Comparison of ENCODE assay signal across 8 mouse cellular contexts in genomic region chr8:119838983-119839340, GRCm38 (mm10). TPM values are rescaled to one million over a fixed set of nuclear protein-coding genes. Genes with fewer than 3 reads are reported as not detected.
DNase-seq lines count a peak whose midpoint lies in the region; ATAC-seq and TF ChIP-seq lines count a peak whose summit lies in the region.

No protein-coding gene starts in this region.

- ATAC-seq in heart, embryonic 13.5 days (ENCODE audit: extremely low read depth, insufficient number of reproducible peaks, low FRiP score, low TSS enrichment) = no peak
- ATAC-seq in hindbrain, embryonic 13.5 days (ENCODE audit: low FRiP score) = no peak
- ATAC-seq in midbrain, embryonic 13.5 days = no peak

- H3K36me3 ChIP-seq in heart, embryonic 13.5 days = 0 out of 2 replicates have a peak, but pooled peaks cover 10% of the 10 kb centered on the region
- peaks cover 14% of the 10 kb centered on the region; the same call in 1 of the 2 replicates for H3K36me3 ChIP-seq in hindbrain, embryonic 13.5 days
- H3K36me3 ChIP-seq in midbrain, embryonic 13.5 days = peaks cover 10% of the 10 kb centered on the region

- WGBS in heart, embryonic 13.5 days = 82% methylated on average over 4 of the region's 4 CpGs
- WGBS in bone marrow, adult 2 months = 61% methylated on average over 4 of the region's 4 CpGs
- WGBS in hindbrain, embryonic 13.5 days = 45% methylated on average over 4 of the region's 4 CpGs
- 45% methylated on average over 4 of the region's 4 CpGs for WGBS in midbrain, embryonic 13.5 days

- H3K27ac ChIP-seq in heart, embryonic 13.5 days (replicated peaks) = peak overlapping the region; percentile 70
- H3K27ac ChIP-seq in bone marrow, adult 2 months (ENCODE audit: control insufficient read depth, insufficient read depth, low read depth, low read length, poor library complexity) = peak overlapping the region; percentile 88
- peak overlapping the region; percentile 88 for H3K27ac ChIP-seq in hindbrain, embryonic 13.5 days
- peak overlapping the region; percentile 75 for H3K27ac ChIP-seq in midbrain, embryonic 13.5 days

- H3K9me3 ChIP-seq in heart, embryonic 13.5 days = no peaks in the 10 kb centered on the region
- no peaks in the 10 kb centered on the region for H3K9me3 ChIP-seq in hindbrain, embryonic 13.5 days
- no peaks in the 10 kb centered on the region for H3K9me3 ChIP-seq in midbrain, embryonic 13.5 days

- H3K4me1 ChIP-seq in heart, embryonic 13.5 days = peaks cover 41% of the 10 kb centered on the region
- peaks cover 13% of the 10 kb centered on the region for H3K4me1 ChIP-seq in bone marrow, adult 2 months (ENCODE audit: control insufficient read depth, insufficient read depth, low read length)
- peaks cover 58% of the 10 kb centered on the region for H3K4me1 ChIP-seq in hindbrain, embryonic 13.5 days (replicated peaks)
- peaks cover 55% of the 10 kb centered on the region for H3K4me1 ChIP-seq in midbrain, embryonic 13.5 days (replicated peaks)

- peaks cover 4% of the 10 kb centered on the region; the same call in 1 of the 2 replicates for H3K27me3 ChIP-seq in heart, embryonic 13.5 days (replicated peaks)
- no peaks in the 10 kb centered on the region for H3K27me3 ChIP-seq in hindbrain, embryonic 13.5 days
- no peaks in the 10 kb centered on the region for H3K27me3 ChIP-seq in midbrain, embryonic 13.5 days

- H3K4me3 ChIP-seq in heart, embryonic 13.5 days = peak overlapping the region; percentile 77
- peak overlapping the region; percentile 95 for H3K4me3 ChIP-seq in bone marrow, adult 2 months (replicated peaks; ENCODE audit: control insufficient read depth, low read depth, low read length)
- H3K4me3 ChIP-seq in hindbrain, embryonic 13.5 days = peak overlapping the region; percentile 76
- peak overlapping the region; percentile 73 for H3K4me3 ChIP-seq in midbrain, embryonic 13.5 days (replicated peaks)

- TF ChIP-seq CTCF in bone marrow, adult 2 months (IDR thresholded peaks at IDR 0.05; ENCODE audit: control insufficient read depth, insufficient read depth, low read length) = no peak

- H3K9ac ChIP-seq in heart, embryonic 13.5 days = peak overlapping the region; percentile 55
- peak overlapping the region; percentile 87 for H3K9ac ChIP-seq in hindbrain, embryonic 13.5 days
- H3K9ac ChIP-seq in midbrain, embryonic 13.5 days (replicated peaks) = peak overlapping the region; percentile 87

- no peak for TF ChIP-seq POLR2A in bone marrow, adult 2 months (IDR thresholded peaks at IDR 0.05; ENCODE audit: borderline replicate concordance, control insufficient read depth, low read depth, low read length)

- no peak for DNase-seq in heart, adult 8-10 months (ENCODE audit: low spot score)
- DNase-seq in thymus, adult 18-20 months = no peak
- no peak for DNase-seq in left cerebral cortex, adult 11 months (ENCODE audit: low spot score)
- DNase-seq in adrenal gland, postnatal 4 days (ENCODE audit: low spot score in 2 of 2) = no peak

- H3K4me2 ChIP-seq in heart, embryonic 13.5 days = peak overlapping the region; percentile 91
- H3K4me2 ChIP-seq in hindbrain, embryonic 13.5 days = peak overlapping the region; percentile 83
- H3K4me2 ChIP-seq in midbrain, embryonic 13.5 days (replicated peaks) = peak overlapping the region; percentile 82

RNA-seq across cellular contexts. Expression of gene Cotl1, which starts 1.4 kb away (rescaled TPM):
- polyA plus RNA-seq in heart, embryonic 13.5 days (2015; fragmentation: Nextera tagmentation; extraction: Ambion mirVana) = 40.2 and 51.4 TPM in 2 replicates
- 10 to 100 TPM in 3 of 4 experiments, 1 to 10 TPM in 1; 9.6 to 26.9 (median 11.3) TPM for total RNA-seq in heart, adult 8-10 months (2022)
- polyA plus RNA-seq in bone marrow, adult 2 months (2011; ENCODE audit: insufficient read depth, insufficient read length, low replicate concordance, missing spikeins) = 90.1 and 247 TPM in 2 replicates
- 98.1 and 106 TPM in 2 replicates for polyA plus RNA-seq in hindbrain, embryonic 13.5 days (2015; fragmentation: Nextera tagmentation; extraction: Ambion mirVana)
- 79.8 and 105 TPM in 2 replicates for polyA plus RNA-seq in midbrain, embryonic 13.5 days (2015; fragmentation: Nextera tagmentation; extraction: Ambion mirVana)
- 100 to 1,000 TPM in 1 of 2 experiments, 10 to 100 TPM in 1; 95.9 to 114 TPM for total RNA-seq in adrenal gland, postnatal 4 days (2021)

RNA-seq across cellular contexts. Expression of gene Klhl36, which starts 23.1 kb away (rescaled TPM):
- 10.1 and 10.9 TPM in 2 replicates for polyA plus RNA-seq in heart, embryonic 13.5 days (2015; fragmentation: Nextera tagmentation; extraction: Ambion mirVana)
- 1 to 10 TPM; 2.8 to 3.1 (median 2.9) TPM for total RNA-seq in heart, adult 8-10 months (2022)
- polyA plus RNA-seq in bone marrow, adult 2 months (2011; ENCODE audit: insufficient read depth, insufficient read length, low replicate concordance, missing spikeins) = 2.8 and 4.8 TPM in 2 replicates
- 14.6 and 14.8 TPM in 2 replicates for polyA plus RNA-seq in hindbrain, embryonic 13.5 days (2015; fragmentation: Nextera tagmentation; extraction: Ambion mirVana)
- 12.7 and 13.0 TPM in 2 replicates for polyA plus RNA-seq in midbrain, embryonic 13.5 days (2015; fragmentation: Nextera tagmentation; extraction: Ambion mirVana)
- total RNA-seq in adrenal gland, postnatal 4 days (2021) = 10 to 100 TPM; 15.7 to 18.8 TPM
